Mouse (Mus musculus): ENCODE results near the gene Gm6482. TPM values are rescaled to one million over a fixed set of nuclear protein-coding genes. Genes with fewer than 3 reads are reported as not detected.
A peak's percentile ranks its signal among the peaks of the same experiment; 100 is the strongest.
"Not testable (repeated sequence)": the region's sequence is repeated elsewhere in the genome, so short reads cannot be mapped to it uniquely, and the experiment has no call there.

Gm6482 gene
- total RNA-seq (2021), result not detected
- long read RNA-seq, experiment 1, result 0 reads
- long read RNA-seq, experiment 2, result 0 reads

DNA sequence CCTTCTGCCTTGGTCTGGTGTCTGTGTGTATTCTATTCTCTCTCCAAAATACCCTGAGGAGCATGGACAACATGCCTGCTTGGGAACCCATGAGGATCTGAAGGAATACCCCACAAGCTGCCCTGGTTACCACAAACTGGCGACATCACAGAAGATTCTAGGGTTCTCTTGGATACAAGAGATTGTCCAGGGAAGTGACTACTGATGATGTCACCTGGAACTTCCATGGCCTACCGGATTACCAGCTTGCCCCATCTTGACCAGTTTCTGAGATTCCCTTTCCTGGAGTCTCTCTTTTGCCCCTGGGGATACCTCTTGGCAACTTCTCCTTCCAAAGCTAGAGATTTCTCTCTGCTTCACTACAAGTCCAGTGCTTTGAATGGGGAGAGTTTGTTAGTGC is at the start of gene Gm6482:
TSS of gene Gm6482 (minus strand) at position 101 of the 400 bp plus-strand sequence.
- DNase-seq (ENCODE audit: low spot score in 2 of 2), result not testable (repeated sequence)

GRCm38 (mm10) chr14:41453418-41453817 is 45.3 kb upstream of the Gm6482 start, which contains the start of gene Gm7954:
Gene Gm7954, minus strand, starts transcription at chr14:41453518.
- not testable (repeated sequence) for DNase-seq (ENCODE audit: low spot score in 2 of 2)

- peak in 1 of 2 experiments; percentile 8 for DNase-seq (ENCODE audit: low spot score in 2 of 2)
These were observed 17.5 kb upstream of the Gm6482 start for GRCm38 (mm10) chr14:41425393-41426075.

- DNase-seq (ENCODE audit: low spot score in 2 of 2), result peak in 1 of 2 experiments; percentile 7
These were observed 16.6 kb upstream of the Gm6482 start for GRCm38 (mm10) chr14:41424694-41425093.

DNA sequence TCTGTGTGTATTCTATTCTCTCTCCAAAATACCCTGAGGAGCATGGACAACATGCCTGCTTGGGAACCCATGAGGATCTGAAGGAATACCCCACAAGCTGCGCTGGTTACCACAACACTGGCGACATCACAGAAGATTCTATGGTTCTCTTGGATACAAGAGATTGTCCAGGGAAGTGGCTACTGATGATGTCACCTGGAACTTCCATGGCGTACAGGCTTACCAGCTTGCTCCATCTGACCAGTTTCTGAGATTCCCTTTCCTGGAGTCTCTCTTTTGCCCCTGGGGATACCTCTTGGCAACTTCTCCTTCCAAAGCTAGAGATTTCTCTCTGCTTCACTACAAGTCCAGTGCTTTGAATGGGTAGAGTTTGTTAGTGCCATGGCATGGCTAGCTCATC is 21.8 kb downstream of the Gm6482 start, which contains the start of gene Gm7945:
TSS of gene Gm7945 (minus strand) at position 101 of the 400 bp plus-strand sequence.
- DNase-seq (ENCODE audit: low spot score in 2 of 2), result not testable (repeated sequence)

Other genes starting within 250 kb of the Gm6482 start
- not detected for gene Sftpd, start 223.1 kb downstream of the Gm6482 start, total RNA-seq (2021)
- not detected for gene Gm2832, start 129.5 kb downstream of the Gm6482 start, total RNA-seq (2021)
- gene Gm5798, start 59.7 kb downstream of the Gm6482 start, total RNA-seq (2021), result not detected
- not detected for gene Gm7945, start 21.9 kb downstream of the Gm6482 start, total RNA-seq (2021)
- not detected for gene Gm7954, start 45.2 kb upstream of the Gm6482 start, total RNA-seq (2021)
- not detected for gene Gm3486, start 81.2 kb upstream of the Gm6482 start, total RNA-seq (2021)
- not detected for gene Gm7970, start 147.3 kb upstream of the Gm6482 start, total RNA-seq (2021)
- gene 1700049E17Rik2, start 164.9 kb upstream of the Gm6482 start, total RNA-seq (2021), result not detected
- not detected for gene Gm3072, start 216.3 kb upstream of the Gm6482 start, total RNA-seq (2021)
- gene Gm3676, start 238.2 kb upstream of the Gm6482 start, total RNA-seq (2021), result not detected